Mouse (Mus musculus) small intestine, adult 2 months (tissue): Measurements from ENCODE around the gene RPS10-NUDT3.

Experiments used
- CTCF ChIP-seq: fragments of 200-500 bp; IDR thresholded peaks from 2 replicates; pipeline ENCODE4 v1.5.1; 2012; ENCODE audit warnings: low read depth, mild to moderate bottlenecking, control low read depth, inconsistent platforms, low read length, moderate library complexity, mixed read lengths; ENCODE audit not compliant: insufficient replicate concordance, insufficient read length; ENCODE audit errors: extremely low read depth
- POLR2A ChIP-seq: fragments of 200-500 bp; IDR thresholded peaks from 2 replicates; pipeline ENCODE4 v1.6.1; 2012; ENCODE audit warnings: low read depth, mild to moderate bottlenecking, control low read depth, inconsistent platforms, low read length, moderate library complexity

- TF ChIP-seq CTCF (peak; percentile 18; the same call in 1 of the 2 replicates), POLR2A (no peak)
Measured at GRCm38 (mm10) chr17:27627451-27627850, 7.6 kb downstream of the RPS10-NUDT3 start.
